Mouse (Mus musculus): Measurements from ENCODE around the gene Ankrd2. TPM values are rescaled to one million over a fixed set of nuclear protein-coding genes. Genes with fewer than 3 reads are reported as not detected.

The Ankrd2 gene
- polyA plus RNA-seq, 2 experiments, result 0.96 to 1.5 TPM

- Histone ChIP-seq H3K27ac (replicated peaks; ENCODE audit: low read depth, low read length) (no peak overlapping the region), H3K4me1 (ENCODE audit: control insufficient read depth, insufficient read depth, low read length) (peaks cover 27% of the 10 kb centered on the region)
- WGBS, result 84% methylated on average over 3 of the region's 3 CpGs
Observed at GRCm38 (mm10) chr19:42014231-42014825, 21.5 kb upstream of the Ankrd2 start.

GRCm38 (mm10) chr19:42015001-42015400 is 20.8 kb upstream of the Ankrd2 start:
- Histone ChIP-seq H3K27ac (replicated peaks; ENCODE audit: low read depth, low read length) (no peak overlapping the region), H3K4me1 (ENCODE audit: control insufficient read depth, insufficient read depth, low read length) (peaks cover 27% of the 10 kb centered on the region), H3K9me3 (ENCODE audit: control insufficient read depth, low read length) (no peaks in the 10 kb centered on the region), H3K27me3 (ENCODE audit: control insufficient read depth, insufficient read depth, low read length) (no peaks in the 10 kb centered on the region), H3K36me3 (ENCODE audit: control insufficient read depth, insufficient read depth, low read length) (0 out of 2 replicates have a peak, but pooled peaks cover 3% of the 10 kb centered on the region), H3K4me2 (replicated peaks; ENCODE audit: low read depth, low read length, severe bottlenecking) (no peak overlapping the region), H3K4me3 (replicated peaks; ENCODE audit: low read length) (no peak overlapping the region), H3K9ac (ENCODE audit: low read depth, low read length, severe bottlenecking) (no peak overlapping the region)
- TF ChIP-seq POLR2A (IDR thresholded peaks at IDR 0.05; ENCODE audit: borderline replicate concordance, extremely low read depth, insufficient read depth, insufficient read length), result no peak
- no peak for ATAC-seq (ENCODE audit: low FRiP score, low read depth)
- DNase-seq (ENCODE audit: low spot score), result no peak
- 83% methylated on average over 6 of the region's 6 CpGs for WGBS

More at GRCm38 (mm10) chr19:42014231-42014825, 21.5 kb upstream of the Ankrd2 start:
- no peak overlapping the region for H3K4me2 ChIP-seq (replicated peaks; ENCODE audit: low read depth, low read length, severe bottlenecking)
- no peak for TF ChIP-seq POLR2A (IDR thresholded peaks at IDR 0.05; ENCODE audit: borderline replicate concordance, extremely low read depth, insufficient read depth, insufficient read length)
- DNase-seq (ENCODE audit: low spot score) (no peak), ATAC-seq (ENCODE audit: low FRiP score, low read depth) (no peak)
- H3K27me3 ChIP-seq (ENCODE audit: control insufficient read depth, insufficient read depth, low read length), result no peaks in the 10 kb centered on the region
- H3K36me3 ChIP-seq (ENCODE audit: control insufficient read depth, insufficient read depth, low read length), result 0 out of 2 replicates have a peak, but pooled peaks cover 3% of the 10 kb centered on the region
- no peak overlapping the region for H3K9ac ChIP-seq (ENCODE audit: low read depth, low read length, severe bottlenecking)
- H3K9me3 ChIP-seq (ENCODE audit: control insufficient read depth, low read length), result no peaks in the 10 kb centered on the region
- no peak overlapping the region for H3K4me3 ChIP-seq (replicated peaks; ENCODE audit: low read length)

- ATAC-seq (ENCODE audit: low FRiP score, low read depth) (no peak), DNase-seq (ENCODE audit: low spot score) (no peak)
- 59% methylated on average over 4 of the region's 4 CpGs for WGBS
- H3K36me3 ChIP-seq (ENCODE audit: control insufficient read depth, insufficient read depth, low read length), result 0 out of 2 replicates have a peak, but pooled peaks cover 3% of the 10 kb centered on the region
- H3K9me3 ChIP-seq (ENCODE audit: control insufficient read depth, low read length), result no peaks in the 10 kb centered on the region
- H3K4me3 ChIP-seq (replicated peaks; ENCODE audit: low read length), result no peak overlapping the region
- no peak for TF ChIP-seq POLR2A (IDR thresholded peaks at IDR 0.05; ENCODE audit: borderline replicate concordance, extremely low read depth, insufficient read depth, insufficient read length)
- peaks cover 27% of the 10 kb centered on the region for H3K4me1 ChIP-seq (ENCODE audit: control insufficient read depth, insufficient read depth, low read length)
- H3K27ac ChIP-seq (replicated peaks; ENCODE audit: low read depth, low read length), result peak overlapping the region; percentile 73
- no peak overlapping the region for H3K9ac ChIP-seq (ENCODE audit: low read depth, low read length, severe bottlenecking)
- no peaks in the 10 kb centered on the region for H3K27me3 ChIP-seq (ENCODE audit: control insufficient read depth, insufficient read depth, low read length)
- no peak overlapping the region for H3K4me2 ChIP-seq (replicated peaks; ENCODE audit: low read depth, low read length, severe bottlenecking)
Observed at GRCm38 (mm10) chr19:42016251-42016650, 19.5 kb upstream of the Ankrd2 start.

GRCm38 (mm10) chr19:42016840-42017239 is 19.0 kb upstream of the Ankrd2 start:
- ATAC-seq (ENCODE audit: low FRiP score, low read depth) (0 out of 2 replicates have a peak, but pooled peaks have one; percentile 23), DNase-seq (ENCODE audit: low spot score) (no peak)
- Histone ChIP-seq H3K9me3 (ENCODE audit: control insufficient read depth, low read length) (no peaks in the 10 kb centered on the region), H3K36me3 (ENCODE audit: control insufficient read depth, insufficient read depth, low read length) (0 out of 2 replicates have a peak, but pooled peaks cover 1% of the 10 kb centered on the region), H3K27ac (replicated peaks; ENCODE audit: low read depth, low read length) (peak overlapping the region; percentile 73), H3K4me3 (replicated peaks; ENCODE audit: low read length) (no peak overlapping the region), H3K4me1 (ENCODE audit: control insufficient read depth, insufficient read depth, low read length) (peaks cover 31% of the 10 kb centered on the region), H3K9ac (ENCODE audit: low read depth, low read length, severe bottlenecking) (no peak overlapping the region; the same call in 1 of the 2 replicates), H3K4me2 (replicated peaks; ENCODE audit: low read depth, low read length, severe bottlenecking) (no peak overlapping the region), H3K27me3 (ENCODE audit: control insufficient read depth, insufficient read depth, low read length) (no peaks in the 10 kb centered on the region)
- TF ChIP-seq POLR2A (IDR thresholded peaks at IDR 0.05; ENCODE audit: borderline replicate concordance, extremely low read depth, insufficient read depth, insufficient read length), result no peak
- 46% methylated on average over 5 of the region's 5 CpGs for WGBS

- DNase-seq (ENCODE audit: low spot score), result peak; percentile 71
- H3K4me2 ChIP-seq (replicated peaks; ENCODE audit: low read depth, low read length, severe bottlenecking), result no peak overlapping the region
- H3K36me3 ChIP-seq (ENCODE audit: control insufficient read depth, insufficient read depth, low read length), result no peaks in the 10 kb centered on the region
- 63% methylated on average over 8 of the region's 8 CpGs for WGBS
- H3K9me3 ChIP-seq (ENCODE audit: control insufficient read depth, low read length), result no peaks in the 10 kb centered on the region
- H3K9ac ChIP-seq (ENCODE audit: low read depth, low read length, severe bottlenecking), result no peak overlapping the region; the same call in 1 of the 2 replicates
- H3K27me3 ChIP-seq (ENCODE audit: control insufficient read depth, insufficient read depth, low read length), result no peaks in the 10 kb centered on the region
- no peak for TF ChIP-seq POLR2A (IDR thresholded peaks at IDR 0.05; ENCODE audit: borderline replicate concordance, extremely low read depth, insufficient read depth, insufficient read length)
- H3K27ac ChIP-seq (replicated peaks; ENCODE audit: low read depth, low read length), result peak overlapping the region; percentile 73
- H3K4me1 ChIP-seq (ENCODE audit: control insufficient read depth, insufficient read depth, low read length), result peaks cover 31% of the 10 kb centered on the region
- ATAC-seq (ENCODE audit: low FRiP score, low read depth), result peak; percentile 52; the same call in 1 of the 2 replicates
- H3K4me3 ChIP-seq (replicated peaks; ENCODE audit: low read length), result no peak overlapping the region
Observed at GRCm38 (mm10) chr19:42017399-42018247, 18.2 kb upstream of the Ankrd2 start.

Measured in limb, embryonic 14.5 days (tissue).